Mouse (Mus musculus): Measurements from ENCODE around the gene Rpl13a. TPM values are rescaled to one million over a fixed set of nuclear protein-coding genes. Genes with fewer than 3 reads are reported as not detected.

Rpl13a gene
- polyA plus RNA-seq (2017; shearing (Covaris generic)): 1,000 to 10,000 TPM; 2,307 to 3,859 TPM

GRCm38 (mm10) chr7:45128624-45129246 lies at the start of gene Rpl13a:
Gene Rpl13a, minus strand, starts transcription at chr7:45128761.

GRCm38 (mm10) chr7:45163735-45164490 lies 35.4 kb upstream of the Rpl13a start, which contains the start of gene Slc17a7:
Gene Slc17a7, plus strand, starts transcription at chr7:45163949.

GRCm38 (mm10) chr7:45154096-45154992 lies 25.8 kb upstream of the Rpl13a start, which contains the start of the genes Pih1d1 and Aldh16a1:
Gene Pih1d1, plus strand, starts transcription at chr7:45154303.
Gene Aldh16a1, minus strand, starts transcription at chr7:45154584.

DNA sequence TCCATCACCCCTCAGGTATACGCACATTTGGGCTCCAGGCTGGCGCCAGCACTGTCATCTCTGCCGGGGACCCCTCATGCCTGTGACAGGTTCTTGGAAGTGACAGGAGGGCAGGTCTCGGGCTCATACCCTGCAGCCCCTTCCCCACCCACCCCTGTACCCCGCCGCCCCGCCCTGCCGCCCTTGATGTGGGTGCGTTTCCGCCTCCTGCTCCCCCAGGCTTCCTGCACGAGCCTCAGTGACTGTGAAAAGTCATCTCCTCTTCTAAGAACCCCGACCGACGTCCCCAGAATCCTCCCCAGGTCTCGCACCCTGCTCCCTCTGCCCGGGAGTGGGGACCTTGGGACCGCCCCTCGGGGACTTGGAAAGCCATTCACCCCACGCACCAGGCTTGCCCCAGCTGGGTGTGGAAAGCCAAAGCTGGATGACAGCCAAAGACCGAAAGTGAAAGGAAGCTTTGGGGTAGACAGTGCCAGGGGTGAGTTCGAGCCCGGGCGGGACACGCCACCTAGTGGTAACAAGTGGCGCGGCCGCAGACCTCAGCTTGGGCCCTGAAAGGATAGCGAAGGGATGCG lies 7.5 kb upstream of the Rpl13a start, which contains the start of the genes Gm45713 and Flt3l:
Gene Gm45713, minus strand, starts transcription at position 239 of the 575 bp plus-strand sequence.
Gene Flt3l, minus strand, starts transcription at position 440 of the 575 bp plus-strand sequence.

DNA sequence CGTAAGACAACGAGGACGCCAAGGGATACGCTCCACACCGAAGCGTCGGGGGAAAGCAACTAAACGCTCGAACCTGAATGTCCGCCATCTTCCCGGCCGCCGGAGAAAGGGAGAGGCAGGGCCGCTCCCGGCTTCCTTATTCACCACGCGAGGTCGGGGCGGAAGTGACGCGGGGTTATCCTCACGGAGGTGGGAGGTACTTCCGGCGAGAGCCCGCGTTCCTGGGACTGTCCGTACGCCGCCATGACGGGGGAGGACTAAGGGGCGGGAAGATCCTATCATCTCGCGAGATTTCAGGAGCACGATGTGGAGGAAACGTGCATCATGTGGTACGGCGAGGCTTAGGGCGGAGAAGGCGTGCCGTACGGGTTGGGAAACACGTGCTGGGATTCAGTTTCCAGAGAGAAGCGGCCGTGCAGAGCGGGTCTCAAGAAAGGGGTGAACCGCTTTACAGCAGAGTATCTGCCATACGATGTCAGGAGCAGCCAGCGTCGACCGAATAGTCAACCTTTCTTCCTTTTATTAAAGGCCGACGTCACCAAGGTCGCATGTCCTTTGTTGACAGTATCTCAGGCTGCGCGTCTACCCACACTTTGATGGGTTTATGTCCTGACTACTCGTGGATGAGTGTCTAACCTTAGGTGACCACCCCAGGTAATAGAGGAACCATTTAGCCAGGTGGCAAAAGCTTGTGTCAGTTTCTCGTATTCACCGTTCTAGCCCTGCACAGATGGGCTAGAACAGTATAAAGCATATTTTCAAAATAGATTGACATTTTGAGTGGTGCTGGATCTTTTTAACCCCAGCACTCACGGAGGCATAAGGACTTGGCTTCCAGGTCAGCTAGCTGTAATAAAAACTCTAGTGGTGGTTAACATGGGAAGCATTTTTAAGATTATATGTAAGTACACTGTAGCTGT lies 4.1 kb downstream of the Rpl13a start, which contains the start of gene Rps11:
Gene Rps11, minus strand, starts transcription at position 216 of the 920 bp plus-strand sequence.

GRCm38 (mm10) chr7:45103652-45104180 lies 24.8 kb downstream of the Rpl13a start, which contains the start of gene Fcgrt:
Gene Fcgrt, minus strand, starts transcription at chr7:45103851.

DNA sequence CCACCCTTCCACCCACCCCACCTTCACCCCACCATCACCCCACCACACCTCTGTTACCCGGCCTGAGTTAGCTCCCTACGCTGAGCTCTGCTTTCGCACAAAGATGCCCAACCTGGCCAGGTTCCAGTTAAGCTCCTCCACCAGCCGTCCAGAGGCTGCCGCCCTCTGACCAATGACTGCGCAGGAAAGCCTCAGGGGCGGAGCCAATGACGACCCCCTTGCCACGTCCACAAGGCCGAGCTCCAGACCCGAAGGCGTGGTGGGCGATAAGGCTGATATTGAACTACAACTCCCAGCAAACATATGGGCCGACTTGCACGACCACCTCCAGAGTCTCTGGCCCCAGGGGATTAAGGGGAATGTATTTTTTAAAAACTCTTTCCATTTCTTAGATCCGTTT lies 36.5 kb downstream of the Rpl13a start, which contains the start of gene Rcn3:
Gene Rcn3, minus strand, starts transcription at position 174 of the 400 bp plus-strand sequence.

Other genes starting within 250 kb of the Rpl13a start
- 10 to 100 TPM; 53.6 TPM for gene Med25, start 236.0 kb downstream of the Rpl13a start, polyA plus RNA-seq (2017; shearing (Covaris generic))
- gene Fuz, start 232.7 kb downstream of the Rpl13a start, polyA plus RNA-seq (2017; shearing (Covaris generic)): 10 to 100 TPM; 28.0 to 39.1 TPM
- 10 to 100 TPM; 49.1 to 61.7 TPM for gene Ap2a1, start 199.3 kb downstream of the Rpl13a start, polyA plus RNA-seq (2017; shearing (Covaris generic))
- gene Tsks, start 185.6 kb downstream of the Rpl13a start, polyA plus RNA-seq (2017; shearing (Covaris generic)): under 1 TPM; 0.14 to 0.18 TPM
- under 1 TPM; 0.28 to 0.44 TPM for gene Cpt1c, start 153.9 kb downstream of the Rpl13a start, polyA plus RNA-seq (2017; shearing (Covaris generic))
- 100 to 1,000 TPM; 138 to 219 TPM for gene Prmt1, start 142.2 kb downstream of the Rpl13a start, polyA plus RNA-seq (2017; shearing (Covaris generic))
- 100 to 1,000 TPM; 173 to 194 TPM for gene Irf3, start 131.1 kb downstream of the Rpl13a start, polyA plus RNA-seq (2017; shearing (Covaris generic))
- gene Bcl2l12, start 130.0 kb downstream of the Rpl13a start, polyA plus RNA-seq (2017; shearing (Covaris generic)): 10 to 100 TPM; 24.3 to 26.9 TPM
- 10 to 100 TPM; 30.1 to 38.3 TPM for gene Scaf1, start 112.4 kb downstream of the Rpl13a start, polyA plus RNA-seq (2017; shearing (Covaris generic))
- 10 to 100 TPM; 21.5 to 34.7 TPM for gene Rras, start 110.8 kb downstream of the Rpl13a start, polyA plus RNA-seq (2017; shearing (Covaris generic))
- gene Prr12, start 75.9 kb downstream of the Rpl13a start, polyA plus RNA-seq (2017; shearing (Covaris generic)): 1 to 10 TPM; 3.3 to 6.1 TPM
- 100 to 1,000 TPM; 130 to 137 TPM for gene Nosip, start 66.3 kb downstream of the Rpl13a start, polyA plus RNA-seq (2017; shearing (Covaris generic))
- gene Prrg2, start 66.1 kb downstream of the Rpl13a start, polyA plus RNA-seq (2017; shearing (Covaris generic)): 1 to 10 TPM; 1.9 to 2.7 TPM
- 10 to 100 TPM in 1 of 2 experiments, 1 to 10 TPM in 1; 5.2 to 16.8 TPM for gene Rcn3, start 36.5 kb downstream of the Rpl13a start, polyA plus RNA-seq (2017; shearing (Covaris generic))
- gene Fcgrt, start 24.9 kb downstream of the Rpl13a start, polyA plus RNA-seq (2017; shearing (Covaris generic)): 10 to 100 TPM in 1 of 2 experiments, 1 to 10 TPM in 1; 1.6 to 18.5 TPM
- gene Rps11, start 4.3 kb downstream of the Rpl13a start, polyA plus RNA-seq (2017; shearing (Covaris generic)): 1,000 to 10,000 TPM; 2,309 to 3,648 TPM
- not detected for gene Gm45713, start 7.5 kb upstream of the Rpl13a start, polyA plus RNA-seq (2017; shearing (Covaris generic))
- gene Flt3l, start 7.7 kb upstream of the Rpl13a start, polyA plus RNA-seq (2017; shearing (Covaris generic)): 100 to 1,000 TPM; 263 to 410 TPM
- gene Pih1d1, start 25.5 kb upstream of the Rpl13a start, polyA plus RNA-seq (2017; shearing (Covaris generic)): 10 to 100 TPM; 57.0 to 66.8 TPM
- gene Aldh16a1, start 25.8 kb upstream of the Rpl13a start, polyA plus RNA-seq (2017; shearing (Covaris generic)): 10 to 100 TPM; 41.4 to 60.4 TPM
- gene Slc17a7, start 35.2 kb upstream of the Rpl13a start, polyA plus RNA-seq (2017; shearing (Covaris generic)): under 1 TPM; 0.45 to 0.72 TPM
- gene Gfy, start 50.8 kb upstream of the Rpl13a start, polyA plus RNA-seq (2017; shearing (Covaris generic)): not detected
- not detected for gene Pth2, start 52.2 kb upstream of the Rpl13a start, polyA plus RNA-seq (2017; shearing (Covaris generic))
- under 1 TPM; 0.07 to 0.10 TPM for gene Ccdc155, start 76.1 kb upstream of the Rpl13a start, polyA plus RNA-seq (2017; shearing (Covaris generic))
- gene Dkkl1, start 83.4 kb upstream of the Rpl13a start, polyA plus RNA-seq (2017; shearing (Covaris generic)): 10 to 100 TPM in 1 of 2 experiments, 1 to 10 TPM in 1; 9.8 to 26.8 TPM
- gene Tead2, start 87.0 kb upstream of the Rpl13a start, polyA plus RNA-seq (2017; shearing (Covaris generic)): 1 to 10 TPM; 2.6 to 4.0 TPM
- gene Cd37, start 110.4 kb upstream of the Rpl13a start, polyA plus RNA-seq (2017; shearing (Covaris generic)): 100 to 1,000 TPM; 461 to 714 TPM
- gene Slc6a16, start 112.3 kb upstream of the Rpl13a start, polyA plus RNA-seq (2017; shearing (Covaris generic)): under 1 TPM in 1 of 2 experiments, not detected in 1; 0.20 TPM
- gene Slc6a21, start 148.8 kb upstream of the Rpl13a start, polyA plus RNA-seq (2017; shearing (Covaris generic)): under 1 TPM in 1 of 2 experiments, not detected in 1; 0.28 TPM
- 10 to 100 TPM; 12.2 to 16.1 TPM for gene Trpm4, start 205.0 kb upstream of the Rpl13a start, polyA plus RNA-seq (2017; shearing (Covaris generic))
- gene Hrc, start 206.5 kb upstream of the Rpl13a start, polyA plus RNA-seq (2017; shearing (Covaris generic)): not detected
- gene Ppfia3, start 238.3 kb upstream of the Rpl13a start, polyA plus RNA-seq (2017; shearing (Covaris generic)): under 1 TPM; 0.12 to 0.16 TPM
- under 1 TPM in 1 of 2 experiments, not detected in 1; 0.35 TPM for gene Lin7b, start 241.8 kb upstream of the Rpl13a start, polyA plus RNA-seq (2017; shearing (Covaris generic))